Mouse (Mus musculus): ENCODE data around the gene Ppwd1. TPM values are rescaled to one million over a fixed set of nuclear protein-coding genes. Genes with fewer than 3 reads are reported as not detected.
"Not testable (repeated sequence)": the region's sequence is repeated elsewhere in the genome, so short reads cannot be mapped to it uniquely, and the experiment has no call there.

Gene Ppwd1
- polyA plus RNA-seq (2014; fragmentation: Nextera tagmentation; extraction: Ambion mirVana) = 7.8 and 9.0 TPM in 2 replicates

GRCm38 (mm10) chr13:104228384-104229066, at the start of gene Ppwd1, which contains the start of gene Cenpk:
Ppwd1 (minus strand) TSS chr13:104228843.
Cenpk (plus strand) TSS chr13:104228611.
- peak within 1 kb of the TSS; percentile 74 for H3K4me2 ChIP-seq (ENCODE audit: low read length)
- DNase-seq (ENCODE audit: low spot score) (peak; percentile 99), ATAC-seq (peak; percentile 100)
- H3K36me3 ChIP-seq (ENCODE audit: control insufficient read depth, insufficient read depth, low read length) = 0 out of 2 replicates have a peak, but pooled peaks cover 4% of the 10 kb centered on the region
- peak within 1 kb of the TSS; percentile 81 for H3K4me3 ChIP-seq (ENCODE audit: low read depth, low read length)
- under 1% methylated on average over 55 of the region's 55 CpGs for WGBS
- no peaks in the 10 kb centered on the region for H3K9me3 ChIP-seq (replicated peaks; ENCODE audit: control insufficient read depth, low read length)
- H3K27me3 ChIP-seq (replicated peaks; ENCODE audit: control insufficient read depth, insufficient read depth, low read length) = no peaks in the 10 kb centered on the region
- peak within 1 kb of the TSS; percentile 86 for H3K9ac ChIP-seq (ENCODE audit: low read length)
- H3K4me1 ChIP-seq (ENCODE audit: control insufficient read depth, insufficient read depth, low read length) = peaks cover 13% of the 10 kb centered on the region; the same call in 1 of the 2 replicates
- peak within 1 kb of the TSS; percentile 91 for H3K27ac ChIP-seq (ENCODE audit: low read depth, low read length)

GRCm38 (mm10) chr13:104258997-104259396, 30.4 kb upstream of the Ppwd1 start:
- Histone ChIP-seq H3K9me3 (replicated peaks; ENCODE audit: control insufficient read depth, low read length) (no peaks in the 10 kb centered on the region), H3K36me3 (ENCODE audit: control insufficient read depth, insufficient read depth, low read length) (no peaks in the 10 kb centered on the region), H3K4me1 (ENCODE audit: control insufficient read depth, insufficient read depth, low read length) (no peaks in the 10 kb centered on the region), H3K4me3 (ENCODE audit: low read depth, low read length) (no peak overlapping the region), H3K9ac (ENCODE audit: low read length) (no peak overlapping the region), H3K27me3 (replicated peaks; ENCODE audit: control insufficient read depth, insufficient read depth, low read length) (no peaks in the 10 kb centered on the region), H3K27ac (ENCODE audit: low read depth, low read length) (no peak overlapping the region), H3K4me2 (ENCODE audit: low read length) (no peak overlapping the region)
- WGBS = 93% methylated on average over 3 of the region's 3 CpGs
- DNase-seq (ENCODE audit: low spot score) = no peak
- ATAC-seq = no peak

GRCm38 (mm10) chr13:104229181-104229580, 538 bp upstream of the Ppwd1 start:
- peaks cover 13% of the 10 kb centered on the region; the same call in 1 of the 2 replicates for H3K4me1 ChIP-seq (ENCODE audit: control insufficient read depth, insufficient read depth, low read length)
- ATAC-seq (peak; percentile 38), DNase-seq (ENCODE audit: low spot score) (no peak)
- no peaks in the 10 kb centered on the region for H3K27me3 ChIP-seq (replicated peaks; ENCODE audit: control insufficient read depth, insufficient read depth, low read length)
- H3K4me3 ChIP-seq (ENCODE audit: low read depth, low read length) = peak overlapping the region; percentile 81
- H3K4me2 ChIP-seq (ENCODE audit: low read length) = peak overlapping the region; percentile 71
- peak overlapping the region; percentile 86 for H3K9ac ChIP-seq (ENCODE audit: low read length)
- no peak overlapping the region for H3K27ac ChIP-seq (ENCODE audit: low read depth, low read length)
- 0 out of 2 replicates have a peak, but pooled peaks cover 4% of the 10 kb centered on the region for H3K36me3 ChIP-seq (ENCODE audit: control insufficient read depth, insufficient read depth, low read length)
- WGBS = 6% methylated on average over 15 of the region's 15 CpGs
- H3K9me3 ChIP-seq (replicated peaks; ENCODE audit: control insufficient read depth, low read length) = no peaks in the 10 kb centered on the region

GRCm38 (mm10) chr13:104227478-104227877, 1.2 kb downstream of the Ppwd1 start:
- ATAC-seq = no peak
- Histone ChIP-seq H3K27me3 (replicated peaks; ENCODE audit: control insufficient read depth, insufficient read depth, low read length) (no peaks in the 10 kb centered on the region), H3K4me2 (ENCODE audit: low read length) (peak overlapping the region; percentile 74), H3K9ac (ENCODE audit: low read length) (peak overlapping the region; percentile 86), H3K36me3 (ENCODE audit: control insufficient read depth, insufficient read depth, low read length) (0 out of 2 replicates have a peak, but pooled peaks cover 4% of the 10 kb centered on the region), H3K9me3 (replicated peaks; ENCODE audit: control insufficient read depth, low read length) (no peaks in the 10 kb centered on the region), H3K27ac (ENCODE audit: low read depth, low read length) (no peak overlapping the region), H3K4me3 (ENCODE audit: low read depth, low read length) (peak overlapping the region; percentile 81), H3K4me1 (ENCODE audit: control insufficient read depth, insufficient read depth, low read length) (peaks cover 13% of the 10 kb centered on the region; the same call in 1 of the 2 replicates)
- no peak for DNase-seq (ENCODE audit: low spot score)
- 68% methylated on average over 3 of the region's 3 CpGs for WGBS

GRCm38 (mm10) chr13:104204313-104204712, 24.3 kb downstream of the Ppwd1 start:
- H3K4me2 ChIP-seq (ENCODE audit: low read length) = no peak overlapping the region
- H3K4me3 ChIP-seq (ENCODE audit: low read depth, low read length) = no peak overlapping the region
- H3K4me1 ChIP-seq (ENCODE audit: control insufficient read depth, insufficient read depth, low read length) = no peaks in the 10 kb centered on the region
- H3K9me3 ChIP-seq (replicated peaks; ENCODE audit: control insufficient read depth, low read length) = no peaks in the 10 kb centered on the region
- H3K9ac ChIP-seq (ENCODE audit: low read length) = no peak overlapping the region
- H3K27me3 ChIP-seq (replicated peaks; ENCODE audit: control insufficient read depth, insufficient read depth, low read length) = no peaks in the 10 kb centered on the region
- H3K27ac ChIP-seq (ENCODE audit: low read depth, low read length) = no peak overlapping the region
- DNase-seq (ENCODE audit: low spot score) (peak; percentile 19), ATAC-seq (no peak)
- 69% methylated on average over 1 of the region's 1 CpGs for WGBS
- peaks cover 34% of the 10 kb centered on the region for H3K36me3 ChIP-seq (ENCODE audit: control insufficient read depth, insufficient read depth, low read length)

GRCm38 (mm10) chr13:104195891-104196290, 32.8 kb downstream of the Ppwd1 start:
- H3K4me3 ChIP-seq (ENCODE audit: low read depth, low read length); H3K4me2 ChIP-seq (ENCODE audit: low read length); ATAC-seq; H3K4me1 ChIP-seq (ENCODE audit: control insufficient read depth, insufficient read depth, low read length); H3K9ac ChIP-seq (ENCODE audit: low read length); H3K9me3 ChIP-seq (replicated peaks; ENCODE audit: control insufficient read depth, low read length); H3K27me3 ChIP-seq (replicated peaks; ENCODE audit: control insufficient read depth, insufficient read depth, low read length); DNase-seq (ENCODE audit: low spot score); H3K27ac ChIP-seq (ENCODE audit: low read depth, low read length): not testable (repeated sequence)
- H3K36me3 ChIP-seq (ENCODE audit: control insufficient read depth, insufficient read depth, low read length) = peaks cover 40% of the 10 kb centered on the region

GRCm38 (mm10) chr13:104187357-104187756, 41.3 kb downstream of the Ppwd1 start:
- no peak overlapping the region for H3K4me2 ChIP-seq (ENCODE audit: low read length)
- H3K27ac ChIP-seq (ENCODE audit: low read depth, low read length) = no peak overlapping the region
- H3K27me3 ChIP-seq (replicated peaks; ENCODE audit: control insufficient read depth, insufficient read depth, low read length) = no peaks in the 10 kb centered on the region
- no peak overlapping the region for H3K4me3 ChIP-seq (ENCODE audit: low read depth, low read length)
- H3K9me3 ChIP-seq (replicated peaks; ENCODE audit: control insufficient read depth, low read length) = no peaks in the 10 kb centered on the region
- no peak for ATAC-seq
- no peaks in the 10 kb centered on the region for H3K4me1 ChIP-seq (ENCODE audit: control insufficient read depth, insufficient read depth, low read length)
- DNase-seq (ENCODE audit: low spot score) = no peak
- H3K9ac ChIP-seq (ENCODE audit: low read length) = no peak overlapping the region
- H3K36me3 ChIP-seq (ENCODE audit: control insufficient read depth, insufficient read depth, low read length) = peaks cover 55% of the 10 kb centered on the region
- 92% methylated on average over 4 of the region's 4 CpGs for WGBS

GRCm38 (mm10) chr13:104179176-104179888, 49.3 kb downstream of the Ppwd1 start:
- ATAC-seq = no peak; the same call in 1 of the 2 replicates
- Histone ChIP-seq H3K9me3 (replicated peaks; ENCODE audit: control insufficient read depth, low read length) (no peaks in the 10 kb centered on the region), H3K4me3 (ENCODE audit: low read depth, low read length) (peak overlapping the region; percentile 84), H3K36me3 (ENCODE audit: control insufficient read depth, insufficient read depth, low read length) (peaks cover 25% of the 10 kb centered on the region), H3K4me2 (ENCODE audit: low read length) (peak overlapping the region; percentile 57), H3K27ac (ENCODE audit: low read depth, low read length) (no peak overlapping the region), H3K4me1 (ENCODE audit: control insufficient read depth, insufficient read depth, low read length) (peaks cover 16% of the 10 kb centered on the region), H3K27me3 (replicated peaks; ENCODE audit: control insufficient read depth, insufficient read depth, low read length) (no peaks in the 10 kb centered on the region), H3K9ac (ENCODE audit: low read length) (peak overlapping the region; percentile 89)
- WGBS = 21% methylated on average over 13 of the region's 13 CpGs
- DNase-seq (ENCODE audit: low spot score) = peak; percentile 8
